Mouse (Mus musculus) CH12.LX (cell line): ENCODE results near the gene Msi2. TPM values are rescaled to one million over a fixed set of nuclear protein-coding genes. Genes with fewer than 3 reads are reported as not detected.
A peak's percentile ranks its signal among the peaks of the same experiment; 100 is the strongest.

ENCODE experiments used
- DNase-seq: peaks from one replicate; pipeline ENCODE4 v3.0.0-alpha.2; 2013; ENCODE audit errors: extremely low read depth
- H3K27ac ChIP-seq: 2 replicates; pipeline ENCODE4 v1.5.1; 2012; ENCODE audit warnings: low read depth, mild to moderate bottlenecking, control low read depth, moderate library complexity; ENCODE audit not compliant: insufficient read depth
- H3K27me3 ChIP-seq: replicated peaks from 2 replicates; pipeline ENCODE3; 2012; ENCODE audit warnings: inconsistent platforms
- H3K36me3 ChIP-seq, 2 experiments: replicated peaks in 1 of 2; 2 replicates each; pipeline versions ENCODE3 to v1.6.1; 2012; ENCODE audit warnings: inconsistent platforms in 1 of 2, low read length in 1 of 2, mild to moderate bottlenecking in 1 of 2, mixed read lengths in 1 of 2, moderate library complexity in 1 of 2; ENCODE audit not compliant: control insufficient read depth in 1 of 2, insufficient read depth in 1 of 2
- H3K4me1 ChIP-seq, 2 experiments: 2 replicates each; pipeline ENCODE4 v1.6.1; 2012; ENCODE audit warnings: inconsistent platforms in 1 of 2, moderate library complexity in 1 of 2; ENCODE audit not compliant: insufficient read depth in 2 of 2, control insufficient read depth in 1 of 2
- H3K4me2 ChIP-seq: 2 replicates; pipeline ENCODE4 v1.6.1; 2012; ENCODE audit warnings: low read depth, mild to moderate bottlenecking, control low read depth; ENCODE audit not compliant: poor library complexity, insufficient read depth, severe bottlenecking
- H3K4me3 ChIP-seq, 3 experiments: fragments of 150-350 bp in 1 of 3; sonication (generic) in 1 of 3; replicated peaks in 1 of 3; 2 replicates each; pipeline versions ENCODE3 to v1.5.1; 2011 to 2012; ENCODE audit warnings: low read depth in 2 of 3, low read length in 2 of 3, mild to moderate bottlenecking in 2 of 3, moderate library complexity in 2 of 3, control low read depth in 1 of 3, improper control_type of control experiment in 1 of 3, inconsistent platforms in 1 of 3, mixed read lengths in 1 of 3; ENCODE audit not compliant: poor library complexity in 1 of 3
- H3K79me2 ChIP-seq: replicated peaks from 2 replicates; pipeline ENCODE4 v1.6.1; 2012; ENCODE audit warnings: mild to moderate bottlenecking, moderate library complexity; ENCODE audit not compliant: control insufficient read depth, poor library complexity, insufficient read depth, severe bottlenecking; ENCODE audit errors: extremely low read depth
- H3K9ac ChIP-seq: 2 replicates; pipeline ENCODE4 v1.6.1; 2012; ENCODE audit warnings: low read depth, mild to moderate bottlenecking, control low read depth, moderate library complexity; ENCODE audit not compliant: insufficient read depth
- H3K9me3 ChIP-seq: replicated peaks from 2 replicates; pipeline ENCODE3; 2012; ENCODE audit warnings: low read length, inconsistent platforms, mixed read lengths
- BHLHE40 ChIP-seq: IDR thresholded peaks from 2 replicates; pipeline ENCODE4 v1.6.1; 2011; ENCODE audit warnings: mild to moderate bottlenecking, low read depth, low read length, improper control_type of control experiment
- CHD1 ChIP-seq: IDR thresholded peaks from 2 replicates; pipeline ENCODE4 v1.6.1; 2012; ENCODE audit warnings: low read depth, low read length, improper control_type of control experiment, inconsistent platforms
- CHD2 ChIP-seq: IDR thresholded peaks from 2 replicates; pipeline ENCODE4 v1.6.1; 2011; ENCODE audit warnings: low read length, improper control_type of control experiment
- CTCF ChIP-seq, 2 experiments: IDR thresholded peaks in 1 of 2; conservative IDR thresholded peaks in 1 of 2; 2 replicates each; pipeline ENCODE4 v1.5.1; 2011 to 2012; ENCODE audit warnings: low read depth in 2 of 2, low read length in 2 of 2, improper control_type of control experiment in 1 of 2, inconsistent platforms in 1 of 2, mild to moderate bottlenecking in 1 of 2, moderate library complexity in 1 of 2
- E2F4 ChIP-seq: IDR thresholded peaks from 2 replicates; pipeline ENCODE4 v1.6.1; 2011; ENCODE audit warnings: low read depth, low read length, improper control_type of control experiment; ENCODE audit not compliant: insufficient replicate concordance
- EP300 ChIP-seq: IDR thresholded peaks from 2 replicates; pipeline ENCODE4 v1.6.1; 2011; ENCODE audit warnings: low read length, improper control_type of control experiment
- ETS1 ChIP-seq: conservative IDR thresholded peaks from 2 replicates; pipeline ENCODE4 v1.6.1; 2012; ENCODE audit warnings: low read depth, mild to moderate bottlenecking, inconsistent platforms, low read length, improper control_type of control experiment, moderate library complexity
- GABPA ChIP-seq: IDR thresholded peaks from 2 replicates; pipeline ENCODE4 v1.6.1; 2012; ENCODE audit warnings: low read depth, low read length, improper control_type of control experiment, inconsistent platforms; ENCODE audit not compliant: insufficient replicate concordance
- HCFC1 ChIP-seq: IDR thresholded peaks from 2 replicates; pipeline ENCODE4 v1.6.1; 2012; ENCODE audit warnings: low read depth, mild to moderate bottlenecking, inconsistent platforms, low read length, improper control_type of control experiment
- IRF4 ChIP-seq: IDR thresholded peaks from 2 replicates; pipeline ENCODE4 v1.6.1; 2014; ENCODE audit warnings: low read depth, mild to moderate bottlenecking, inconsistent platforms, low read length, improper control_type of control experiment
- JUN ChIP-seq: IDR thresholded peaks from 2 replicates; pipeline ENCODE4 v1.6.1; 2011; ENCODE audit warnings: low read depth, mild to moderate bottlenecking, low read length, improper control_type of control experiment, moderate library complexity; ENCODE audit not compliant: insufficient read depth
- JUND ChIP-seq: conservative IDR thresholded peaks from 2 replicates; pipeline ENCODE4 v1.6.1; 2011; ENCODE audit warnings: low read depth, low read length, improper control_type of control experiment
- KAT2A ChIP-seq: IDR thresholded peaks from 2 replicates; pipeline ENCODE4 v1.6.1; 2012; ENCODE audit warnings: low read length, improper control_type of control experiment, inconsistent platforms; ENCODE audit not compliant: insufficient replicate concordance
- MAFK ChIP-seq: IDR thresholded peaks from 2 replicates; pipeline ENCODE4 v1.6.1; 2011; ENCODE audit warnings: low read length, improper control_type of control experiment; ENCODE audit not compliant: insufficient replicate concordance
- MAX ChIP-seq: IDR thresholded peaks from 2 replicates; pipeline ENCODE4 v1.6.1; 2011; ENCODE audit warnings: low read length, improper control_type of control experiment
- MAZ ChIP-seq: IDR thresholded peaks from 2 replicates; pipeline ENCODE4 v1.6.1; 2012; ENCODE audit warnings: low read depth, mild to moderate bottlenecking, inconsistent platforms, low read length, improper control_type of control experiment, moderate library complexity
- MEF2A ChIP-seq: IDR thresholded peaks from 2 replicates; pipeline ENCODE4 v1.6.1; 2014; ENCODE audit warnings: low read depth, mild to moderate bottlenecking, inconsistent platforms, low read length, improper control_type of control experiment, borderline replicate concordance
- MXI1 ChIP-seq: IDR thresholded peaks from 2 replicates; pipeline ENCODE4 v1.6.1; 2011; ENCODE audit warnings: mild to moderate bottlenecking, low read depth, low read length, improper control_type of control experiment
- MYC ChIP-seq: IDR thresholded peaks from 2 replicates; pipeline ENCODE4 v1.6.1; 2011; ENCODE audit warnings: low read depth, mild to moderate bottlenecking, improper control_type of control experiment, low read length
- NELFE ChIP-seq: IDR thresholded peaks from 2 replicates; pipeline ENCODE4 v1.6.1; 2011; ENCODE audit warnings: low read depth, low read length, improper control_type of control experiment
- NRF1 ChIP-seq: IDR thresholded peaks from 2 replicates; pipeline ENCODE4 v1.6.1; 2014; ENCODE audit warnings: low read depth, mild to moderate bottlenecking, inconsistent platforms, low read length, improper control_type of control experiment, moderate library complexity
- PAX5 ChIP-seq: IDR thresholded peaks from 2 replicates; pipeline ENCODE4 v1.6.1; 2012; ENCODE audit warnings: low read length, inconsistent platforms, mixed read lengths
- POLR2A ChIP-seq: IDR thresholded peaks from 2 replicates; pipeline ENCODE4 v1.6.1; 2011; ENCODE audit warnings: low read depth, mild to moderate bottlenecking, improper control_type of control experiment, low read length
- POLR2AphosphoS2 ChIP-seq: IDR thresholded peaks from 2 replicates; pipeline ENCODE4 v1.6.1; 2011; ENCODE audit warnings: low read depth, low read length, improper control_type of control experiment
- RAD21 ChIP-seq: IDR thresholded peaks from 2 replicates; pipeline ENCODE4 v1.6.1; 2011; ENCODE audit warnings: low read depth, mild to moderate bottlenecking, low read length, improper control_type of control experiment, moderate library complexity
- RCOR1 ChIP-seq: conservative IDR thresholded peaks from 2 replicates; pipeline ENCODE4 v1.6.1; 2012; ENCODE audit warnings: low read depth, mild to moderate bottlenecking, inconsistent platforms, low read length, improper control_type of control experiment
- SMC3 ChIP-seq: IDR thresholded peaks from 2 replicates; pipeline ENCODE4 v1.6.1; 2011; ENCODE audit warnings: low read depth, low read length, improper control_type of control experiment
- TBP ChIP-seq: conservative IDR thresholded peaks from 2 replicates; pipeline ENCODE4 v1.6.1; 2011; ENCODE audit warnings: low read depth, low read length, improper control_type of control experiment
- TCF12 ChIP-seq: IDR thresholded peaks from 2 replicates; pipeline ENCODE4 v1.6.1; 2014; ENCODE audit warnings: low read depth, mild to moderate bottlenecking, inconsistent platforms, low read length, improper control_type of control experiment
- UBTF ChIP-seq: IDR thresholded peaks from 2 replicates; pipeline ENCODE4 v1.6.1; 2012; ENCODE audit warnings: low read depth, mild to moderate bottlenecking, inconsistent platforms, low read length, improper control_type of control experiment, moderate library complexity
- USF1 ChIP-seq: IDR thresholded peaks from 2 replicates; pipeline ENCODE4 v1.6.1; 2014; ENCODE audit warnings: low read depth, mild to moderate bottlenecking, inconsistent platforms, low read length, improper control_type of control experiment
- ZC3H11A ChIP-seq: IDR thresholded peaks from 2 replicates; pipeline ENCODE4 v1.6.1; 2012; ENCODE audit warnings: low read depth, mild to moderate bottlenecking, inconsistent platforms, low read length, improper control_type of control experiment
- ZKSCAN1 ChIP-seq: IDR thresholded peaks from 2 replicates; pipeline ENCODE4 v1.6.1; 2012; ENCODE audit warnings: low read depth, inconsistent platforms, low read length, improper control_type of control experiment, borderline replicate concordance
- ZMIZ1 ChIP-seq: IDR thresholded peaks from 2 replicates; pipeline ENCODE4 v1.6.1; 2012; ENCODE audit warnings: low read depth, mild to moderate bottlenecking, inconsistent platforms, low read length, improper control_type of control experiment
- ZNF384 ChIP-seq: IDR thresholded peaks from 2 replicates; pipeline ENCODE4 v1.6.1; 2012; ENCODE audit warnings: low read depth, low read length, improper control_type of control experiment, inconsistent platforms
- dilution Hi-C: fragments of 300-500 bp; cut with MboI; formaldehyde crosslinking; loops from 2 replicates; pipeline ENCODE4 v1.14.3; 2020; ENCODE audit warnings: low sequenced_read_pairs; ENCODE audit not compliant: extremely low pct_unique_long_range_greater_than_20kb, extremely low pct_ligation_motif_present
- in situ Hi-C: fragments of 300-500 bp; cut with MboI; formaldehyde crosslinking; loops from 3 replicates; pipeline ENCODE4 v1.14.3; 2019; ENCODE audit warnings: low sequenced_read_pairs, low pct_ligation_motif_present, low pct_unique_long_range_greater_than_20kb, mixed read lengths
- polyA plus RNA-seq: library from polyadenylated mRNA; unstranded; fragments of >175 nt; gene quantifications from 2 replicates; pipeline ENCODE4 v1.2.1, GENCODE M21; 2012; ENCODE audit warnings: low read depth; ENCODE audit not compliant: insufficient read length
- total RNA-seq, 2 experiments: library from RNA; depleted of rRNA; stranded (reverse); fragments of 300-350 nt in 1 of 2; fragments of >200 nt in 1 of 2; gene quantifications; 2 replicates each; pipeline ENCODE4 v1.2.3; 2012 to 2014

Gene Msi2
- total and polyA plus RNA-seq, 3 experiments = 40.3 to 73.1 (median 52.6) TPM

- 0 out of 2 replicates have a peak, but pooled peaks have one; percentile 38 for TF ChIP-seq NRF1
- TF ChIP-seq ZNF384 = no peak
- peak; percentile 46 for TF ChIP-seq USF1
- TF ChIP-seq JUN = no peak
These were observed 98.7 kb downstream of the Msi2 start (continued) for GRCm38 (mm10) chr11:88619468-88620157.

GRCm38 (mm10) chr11:88618732-88619309, 99.5 kb downstream of the Msi2 start:
- H3K9me3 ChIP-seq = no peaks in the 10 kb centered on the region
- H3K4me3 ChIP-seq = peak overlapping the region; percentile 8 to 54 (median 37)
- H3K27me3 ChIP-seq = no peaks in the 10 kb centered on the region
- dilution Hi-C loops (no loop called here), in situ Hi-C loops (no loop called here)
- DNase-seq = peak; percentile 99
- H3K27ac ChIP-seq = peak overlapping the region; percentile 95
- peak overlapping the region; percentile 73 for H3K9ac ChIP-seq
- peaks cover 21 to 76% of the 10 kb centered on the region in 2 experiments for H3K4me1 ChIP-seq
- H3K36me3 ChIP-seq = peaks cover 3 to 37% of the 10 kb centered on the region in 2 experiments
- peak overlapping the region; percentile 63 for H3K4me2 ChIP-seq
- peaks cover 33% of the 10 kb centered on the region for H3K79me2 ChIP-seq
- peak; percentile 77 for TF ChIP-seq NELFE
- TF ChIP-seq HCFC1 = peak; percentile 70
- TF ChIP-seq E2F4 = no peak
- no peak for TF ChIP-seq GABPA
- peak; percentile 86 for TF ChIP-seq ZMIZ1
- peak; percentile 79 for TF ChIP-seq RCOR1
- peak; percentile 94 for TF ChIP-seq EP300
- TF ChIP-seq ZKSCAN1 = no peak
- TF ChIP-seq ZC3H11A = 0 out of 2 replicates have a peak, but pooled peaks have one; percentile 5
- peak; percentile 50; the same call in 1 of the 2 replicates for TF ChIP-seq NRF1
- peak; percentile 49 to 74 for TF ChIP-seq CTCF (conservative IDR thresholded peaks at IDR 0.05 in 1 of 2, IDR thresholded peaks at IDR 0.05 in 1 of 2; ENCODE audit: low read depth in 2 of 2, low read length in 2 of 2)
- no peak for TF ChIP-seq PAX5
- TF ChIP-seq JUND = peak; percentile 73
- TF ChIP-seq MAX = peak; percentile 92
- peak; percentile 99 for TF ChIP-seq ETS1
- peak; percentile 86 for TF ChIP-seq TBP
- TF ChIP-seq JUN = peak; percentile 59
- peak; percentile 98 for TF ChIP-seq TCF12
- peak; percentile 97 for TF ChIP-seq IRF4
- peak; percentile 65 for TF ChIP-seq ZNF384
- peak; percentile 36 for TF ChIP-seq SMC3
- peak; percentile 96 for TF ChIP-seq MEF2A
- TF ChIP-seq MYC = peak; percentile 94; the same call in 1 of the 2 replicates
- TF ChIP-seq UBTF = peak; percentile 18; the same call in 1 of the 2 replicates
- peak; percentile 99 for TF ChIP-seq MAFK
- no peak; the same call in 1 of the 2 replicates for TF ChIP-seq CHD1
- peak; percentile 92 for TF ChIP-seq BHLHE40
- TF ChIP-seq RAD21 = peak; percentile 25
- peak; percentile 42; the same call in 1 of the 2 replicates for TF ChIP-seq POLR2AphosphoS2
- TF ChIP-seq MXI1 = peak; percentile 94
- TF ChIP-seq CHD2 = peak; percentile 95
- peak; percentile 100 for TF ChIP-seq MAZ
- TF ChIP-seq POLR2A = peak; percentile 82
- peak; percentile 93 for TF ChIP-seq KAT2A
